Mouse (Mus musculus) erythroid progenitor cell, adult 5-6 weeks (primary cell): ENCODE results near the gene Usp46. TPM values are rescaled to one million over a fixed set of nuclear protein-coding genes. Genes with fewer than 3 reads are reported as not detected.
"Not testable (repeated sequence)": the region's sequence is repeated elsewhere in the genome, so short reads cannot be mapped to it uniquely, and the experiment has no call there.

Experiments
- ATAC-seq: replicated peaks from 2 replicates; pipeline ENCODE4 v1.8.0; 2016; ENCODE audit warnings: moderate number of reproducible peaks, mild to moderate bottlenecking, moderate TSS enrichment, inconsistent platforms; ENCODE audit not compliant: poor library complexity, low FRiP score, severe bottlenecking
- total RNA-seq, 2 experiments: library from RNA; stranded (forward) in 1 of 2; stranded (reverse) in 1 of 2; fragments of 150-400 nt in 1 of 2; fragments of 186-747, 209-891 nt in 1 of 2; gene quantifications; 2 replicates each; pipeline versions ENCODE4 v1.2.3 to v1.2.4; 2015 to 2017; ENCODE audit warnings: low replicate concordance in 2 of 2

The Usp46 gene
- total RNA-seq, 2 experiments from 2014 or later, result 73.0 to 141 TPM

DNA sequence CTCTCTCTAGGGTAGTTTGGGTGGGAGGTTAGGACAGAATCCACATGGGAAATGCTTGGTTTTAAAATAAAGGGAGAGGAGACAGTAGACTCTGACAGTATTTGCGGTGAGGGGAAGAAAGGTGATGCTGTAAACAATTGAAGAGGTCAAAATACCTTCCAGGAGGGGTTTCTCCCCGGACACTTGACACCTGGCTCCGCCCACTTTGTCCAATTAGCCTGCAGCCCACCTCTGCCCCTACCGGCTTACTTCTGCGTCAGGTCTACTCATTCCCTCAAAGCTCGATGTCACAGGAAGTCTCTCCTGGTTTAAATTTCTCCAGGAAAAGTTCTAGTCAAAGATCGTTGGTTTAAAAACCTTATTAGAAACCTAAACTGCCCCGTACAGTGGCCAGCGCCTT lies 8.5 kb upstream of the Usp46 start:
- ATAC-seq, result no peak

DNA sequence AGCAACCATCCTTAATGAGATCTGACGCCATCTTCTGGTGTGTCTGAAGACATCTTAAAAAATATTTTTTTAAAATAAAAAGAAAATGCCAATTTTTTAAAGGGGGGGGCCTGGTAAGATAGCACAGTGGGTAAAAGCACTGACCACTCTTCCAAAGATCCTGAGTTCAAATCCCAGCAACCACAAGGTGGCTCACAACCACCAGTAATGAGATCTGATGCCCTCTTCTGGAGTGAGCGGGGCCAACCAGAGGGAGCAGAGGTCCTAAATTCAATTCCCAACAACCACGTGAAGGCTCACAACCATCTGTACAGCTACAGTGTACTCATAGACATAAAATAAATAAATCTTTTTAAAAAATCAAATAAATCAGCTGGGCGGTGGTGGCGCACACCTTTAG lies 2.3 kb upstream of the Usp46 start:
- not testable (repeated sequence) for ATAC-seq

DNA sequence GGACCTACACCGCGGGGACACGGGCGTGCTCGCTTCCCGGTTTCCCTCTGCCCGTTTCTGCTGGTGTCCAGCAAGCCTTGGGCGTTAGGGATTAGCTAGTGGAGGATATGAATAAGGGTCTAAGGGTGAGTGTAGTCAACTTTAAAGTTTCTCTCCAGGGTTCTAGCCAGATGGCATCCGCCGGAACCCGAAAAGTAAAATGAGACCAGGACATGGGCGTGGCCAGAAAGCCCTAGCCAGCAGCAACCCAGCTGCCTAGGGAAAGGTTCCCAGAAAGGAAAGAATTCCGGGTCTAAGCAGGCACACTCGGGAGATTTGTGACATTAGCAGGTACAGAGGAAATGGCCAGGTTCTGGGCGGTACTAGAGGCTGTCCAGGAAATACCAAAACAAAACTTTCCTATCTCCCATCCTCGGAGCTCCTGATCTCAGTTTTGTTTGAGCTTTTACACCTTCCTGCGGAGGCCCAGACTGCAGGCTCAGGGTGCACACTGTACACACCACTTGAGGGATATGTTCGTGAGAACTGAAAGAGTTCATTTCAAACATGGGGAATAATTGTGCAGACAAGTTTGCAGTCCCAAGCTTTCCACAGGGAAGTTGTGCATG lies 587 bp upstream of the Usp46 start:
- ATAC-seq, result peak; percentile 47; the same call in 1 of the 2 replicates

- ATAC-seq, result no peak
These were observed 885 bp downstream of the Usp46 start for GRCm38 (mm10) chr5:74067346-74067745.

GRCm38 (mm10) chr5:74066416-74067115 lies 1.7 kb downstream of the Usp46 start:
- no peak for ATAC-seq

GRCm38 (mm10) chr5:74065565-74066275 lies 2.5 kb downstream of the Usp46 start:
- ATAC-seq, result peak; percentile 69

DNA sequence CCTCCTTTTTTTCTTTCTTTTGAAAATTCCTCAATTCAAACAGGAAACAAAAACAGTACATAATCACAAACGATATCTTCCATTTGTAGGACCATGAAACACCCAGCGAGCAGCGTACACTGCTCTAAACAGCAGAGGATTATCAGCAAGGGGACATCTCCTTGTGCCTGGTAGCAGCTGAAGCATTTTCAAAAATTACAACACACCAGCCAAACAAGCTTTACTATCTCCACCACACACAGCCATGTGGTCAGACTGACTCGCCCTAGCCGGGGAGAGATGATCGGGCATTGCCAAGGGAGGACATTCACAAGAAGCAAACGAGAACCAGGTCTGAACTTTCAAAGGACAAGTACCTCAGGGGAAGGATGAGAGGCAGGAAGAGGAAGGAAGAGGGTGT lies 3.4 kb downstream of the Usp46 start:
- ATAC-seq, result peak; percentile 50

DNA sequence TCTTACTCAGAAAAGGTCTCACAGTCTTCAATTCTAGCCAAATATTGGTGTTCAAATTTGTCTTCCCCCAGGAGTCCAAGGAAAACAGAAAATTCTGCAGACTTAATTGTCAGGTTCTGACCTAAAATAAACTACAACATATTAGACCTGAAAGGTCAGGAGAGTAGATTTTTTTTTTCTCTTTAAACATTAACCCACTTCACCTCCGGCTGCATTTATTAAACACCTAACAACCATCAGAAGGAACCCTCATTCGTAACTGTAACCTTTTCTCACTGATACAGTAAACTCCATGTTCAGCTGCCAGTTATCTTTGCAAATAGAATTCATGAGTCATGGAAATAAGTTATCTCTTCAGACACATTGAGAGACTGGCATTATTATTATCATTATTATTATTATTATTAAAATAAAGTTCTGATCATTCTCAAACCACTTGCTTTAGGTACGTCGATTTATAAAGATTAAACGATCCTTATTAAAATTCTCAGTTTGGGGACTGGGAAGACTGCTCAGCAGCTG lies 4.9 kb downstream of the Usp46 start:
- ATAC-seq, result peak; percentile 30

GRCm38 (mm10) chr5:74062266-74062665 lies 6.0 kb downstream of the Usp46 start:
- no peak for ATAC-seq

DNA sequence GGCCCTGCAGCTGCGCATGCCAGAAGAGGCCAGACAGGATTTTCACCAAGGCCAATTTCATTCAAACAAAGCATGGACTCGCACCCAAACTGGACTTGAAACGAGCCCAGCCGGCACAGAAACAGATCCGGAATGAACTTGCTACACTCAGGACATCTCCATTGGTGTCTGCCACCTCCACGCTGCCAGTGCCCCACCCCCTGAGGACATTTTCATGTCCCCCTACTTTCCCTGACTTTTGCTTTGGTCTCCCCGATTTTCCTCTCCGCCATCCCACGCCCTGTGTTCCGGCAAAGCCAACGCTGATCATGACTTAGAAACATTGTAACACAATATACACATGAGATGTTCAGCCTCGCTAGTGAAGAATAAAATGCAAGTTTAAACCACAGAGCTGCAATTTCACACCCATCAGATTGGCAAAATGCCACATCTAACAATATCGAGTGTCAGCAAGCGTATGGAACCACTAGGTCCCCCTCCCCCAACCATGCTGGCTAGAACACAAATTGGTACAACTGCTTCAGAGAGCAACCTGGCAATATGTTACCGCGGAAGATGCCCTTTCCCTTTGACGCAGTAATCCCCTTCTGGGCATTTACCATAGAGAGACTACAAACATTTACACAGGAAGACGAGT lies 6.7 kb downstream of the Usp46 start:
- no peak for ATAC-seq

GRCm38 (mm10) chr5:74052171-74052909 lies 15.9 kb downstream of the Usp46 start:
- ATAC-seq, result no peak

DNA sequence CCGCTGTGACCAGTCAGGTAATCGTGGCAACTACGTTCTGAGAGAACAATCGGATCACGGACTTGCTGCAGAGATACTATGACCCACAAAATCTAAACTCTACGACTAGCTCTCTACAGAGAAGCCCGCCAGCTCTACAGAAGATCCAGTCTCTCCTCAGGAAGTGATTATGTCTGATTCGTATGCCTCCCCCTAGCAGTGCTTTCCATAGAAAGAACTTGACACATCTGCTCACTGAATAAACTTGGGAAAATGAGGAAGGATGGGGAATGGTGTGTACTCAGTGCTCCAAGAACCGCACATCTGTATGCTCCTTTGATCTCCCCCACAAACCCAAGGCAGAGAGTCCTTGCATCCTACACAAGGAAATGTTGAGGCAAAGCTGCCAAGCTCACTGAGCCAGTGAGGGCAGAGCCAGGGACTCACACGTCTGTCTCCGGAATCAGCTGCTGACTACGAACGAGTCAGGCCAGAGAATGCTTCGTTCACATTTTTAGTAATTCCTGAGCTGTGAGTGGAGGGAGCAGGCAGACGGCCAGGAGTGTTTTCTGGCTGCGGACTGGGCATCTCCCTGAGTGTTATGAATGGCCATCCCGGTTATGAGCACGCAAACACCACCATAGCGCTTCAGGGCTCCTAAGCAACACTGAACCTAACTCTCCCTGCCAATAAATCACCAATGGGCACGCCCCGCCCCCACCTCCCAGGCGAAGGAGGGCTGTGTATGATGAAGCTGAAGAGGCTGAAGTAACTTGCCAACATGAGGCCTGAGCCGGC lies 16.6 kb downstream of the Usp46 start:
- no peak for ATAC-seq

DNA sequence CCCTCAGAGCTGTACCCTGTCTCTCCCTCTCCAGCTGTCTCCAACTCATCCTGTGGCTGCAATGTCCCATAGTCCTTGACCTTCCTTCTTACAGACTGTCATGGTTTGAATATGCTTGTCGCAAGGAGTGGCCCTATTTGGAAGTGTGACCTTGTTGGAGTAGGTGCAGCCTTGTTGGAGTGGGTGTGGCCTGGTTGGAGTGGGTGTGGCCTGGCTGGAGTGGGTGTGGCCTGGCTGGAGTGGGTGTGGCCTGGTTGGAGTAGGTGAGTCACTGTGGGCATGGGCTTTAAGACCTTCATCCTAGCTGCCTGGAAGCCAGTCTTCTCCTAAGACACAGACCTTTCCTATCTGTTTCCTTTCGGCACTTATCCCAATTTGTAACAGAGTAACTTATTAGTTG lies 17.3 kb downstream of the Usp46 start:
- peak; percentile 79 for ATAC-seq

DNA sequence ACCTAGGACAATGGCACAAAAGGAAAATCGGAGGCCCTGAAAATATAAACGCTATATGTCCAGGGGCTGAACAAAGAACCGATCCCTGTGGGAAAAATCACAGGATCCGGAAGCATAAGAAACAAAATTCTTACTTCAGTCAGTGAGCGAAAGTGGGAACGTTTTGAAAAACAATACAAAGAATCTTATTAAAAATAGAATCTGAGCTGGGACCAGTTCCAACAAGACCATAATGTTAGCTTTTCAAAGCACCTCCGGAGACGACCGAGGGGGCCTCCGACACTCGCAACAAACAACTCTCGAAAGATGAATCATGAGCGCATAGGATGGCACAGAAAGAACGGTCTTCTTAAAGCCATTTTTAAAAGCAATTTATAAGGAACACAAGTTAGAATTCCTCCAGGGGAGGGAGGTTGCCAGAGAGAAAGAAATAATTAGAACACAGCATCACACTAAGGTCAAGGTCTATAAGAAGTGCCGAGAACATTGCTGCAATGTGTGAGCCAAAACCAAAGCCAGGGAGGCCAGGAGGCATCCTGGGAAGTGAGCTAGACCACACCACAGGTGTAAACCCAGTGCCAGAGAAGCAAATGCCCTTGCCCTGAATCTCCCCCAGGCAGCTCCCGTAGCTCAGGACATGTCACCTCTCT lies 19.3 kb downstream of the Usp46 start:
- ATAC-seq, result no peak

GRCm38 (mm10) chr5:74044591-74044990 lies 23.6 kb downstream of the Usp46 start:
- ATAC-seq, result no peak

DNA sequence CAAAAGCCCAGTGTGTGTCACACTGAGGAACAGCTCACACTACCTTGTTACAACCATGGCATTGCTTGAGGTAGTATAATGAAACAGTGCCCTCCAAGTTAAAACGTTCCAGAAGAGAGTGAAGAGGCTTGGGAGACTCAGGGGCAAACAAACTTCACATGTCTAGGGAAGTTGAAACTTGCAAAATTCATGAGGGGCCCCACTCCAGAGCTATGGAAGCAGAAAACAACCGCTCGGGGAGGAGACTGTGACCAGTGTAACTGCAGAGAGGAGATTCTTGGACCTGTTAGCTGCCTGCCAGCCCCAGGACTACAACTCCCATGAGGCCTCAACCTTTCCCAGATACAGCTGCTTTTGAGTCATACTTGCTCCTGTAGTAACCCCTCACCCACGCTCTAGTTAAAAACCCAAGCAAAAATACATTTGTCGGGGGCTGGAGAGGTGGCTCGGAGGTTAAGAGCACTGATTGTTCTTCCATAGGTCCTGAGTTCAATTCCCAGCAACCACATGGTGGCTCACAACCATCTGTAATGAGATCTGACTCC lies 25.4 kb downstream of the Usp46 start:
- no peak for ATAC-seq

DNA sequence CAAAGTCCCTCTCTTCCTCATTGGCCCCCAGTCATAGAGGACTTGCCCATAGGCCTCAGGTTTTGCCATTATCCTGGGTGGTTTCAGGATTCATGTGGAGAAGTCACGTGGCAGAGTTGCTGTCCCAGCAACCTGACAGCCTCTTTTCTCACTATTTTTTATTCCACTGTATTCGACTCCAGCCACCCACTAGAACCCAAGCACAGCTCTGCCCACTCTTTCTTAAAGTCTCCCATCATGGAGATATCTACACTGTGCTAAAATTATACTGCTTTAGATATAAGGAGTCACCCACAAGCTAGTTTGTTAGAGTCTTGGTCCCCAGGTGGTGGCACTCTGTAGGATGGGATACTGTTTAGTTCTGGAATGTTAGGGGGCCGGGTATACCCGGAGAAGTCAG lies 27.7 kb downstream of the Usp46 start:
- ATAC-seq, result no peak

GRCm38 (mm10) chr5:74035454-74035853 lies 32.8 kb downstream of the Usp46 start:
- ATAC-seq, result no peak
